Mouse (Mus musculus): ENCODE data around the gene Slc30a1. TPM values are rescaled to one million over a fixed set of nuclear protein-coding genes. Genes with fewer than 3 reads are reported as not detected.

The Slc30a1 gene
- polyA plus RNA-seq, 1 experiment from 2014 or later, result 5.6 TPM

DNA sequence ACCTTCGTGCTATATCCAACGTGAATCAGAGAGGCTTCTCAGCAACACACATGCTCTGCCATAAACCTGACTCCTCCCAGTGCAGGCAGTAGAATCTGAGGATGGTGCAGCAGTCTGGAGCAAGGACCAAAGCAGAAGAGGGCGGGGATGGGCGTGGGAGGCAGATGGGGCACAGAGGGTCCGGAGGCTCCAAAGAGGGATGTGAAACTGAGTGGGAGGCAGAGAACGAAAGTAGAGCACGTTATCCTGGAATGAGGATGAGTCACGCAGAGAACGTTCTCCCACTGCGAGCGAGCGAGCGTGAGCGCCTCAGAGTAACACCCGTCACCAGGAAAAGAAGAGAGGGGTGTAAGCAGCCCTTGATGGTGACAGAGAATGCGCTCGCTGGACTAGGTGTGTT, 12.2 kb upstream of the Slc30a1 start:
- no peaks in the 10 kb centered on the region for H3K4me1 ChIP-seq (replicated peaks; ENCODE audit: insufficient read depth, low read length)
- no peaks in the 10 kb centered on the region for H3K27me3 ChIP-seq (ENCODE audit: insufficient read depth, low read length)
- H3K4me3 ChIP-seq (replicated peaks; ENCODE audit: low read depth, low read length), result no peak overlapping the region
- no peaks in the 10 kb centered on the region for H3K36me3 ChIP-seq (ENCODE audit: insufficient read depth, low read length)
- WGBS, result 40% methylated on average over 17 of the region's 17 CpGs
- DNase-seq (ENCODE audit: low spot score) (peak; percentile 37), ATAC-seq (replicated peaks; ENCODE audit: low FRiP score, low read depth) (peak; percentile 52)
- H3K4me2 ChIP-seq (ENCODE audit: low read length), result peak overlapping the region; percentile 3; the same call in 1 of the 2 replicates
- no peak for TF ChIP-seq CTCF (IDR thresholded peaks at IDR 0.05; ENCODE audit: low read depth)
- no peak overlapping the region for H3K27ac ChIP-seq
- no peak overlapping the region for H3K9ac ChIP-seq (ENCODE audit: low read depth, low read length)
- no peaks in the 10 kb centered on the region for H3K9me3 ChIP-seq (replicated peaks; ENCODE audit: low read length)

DNA sequence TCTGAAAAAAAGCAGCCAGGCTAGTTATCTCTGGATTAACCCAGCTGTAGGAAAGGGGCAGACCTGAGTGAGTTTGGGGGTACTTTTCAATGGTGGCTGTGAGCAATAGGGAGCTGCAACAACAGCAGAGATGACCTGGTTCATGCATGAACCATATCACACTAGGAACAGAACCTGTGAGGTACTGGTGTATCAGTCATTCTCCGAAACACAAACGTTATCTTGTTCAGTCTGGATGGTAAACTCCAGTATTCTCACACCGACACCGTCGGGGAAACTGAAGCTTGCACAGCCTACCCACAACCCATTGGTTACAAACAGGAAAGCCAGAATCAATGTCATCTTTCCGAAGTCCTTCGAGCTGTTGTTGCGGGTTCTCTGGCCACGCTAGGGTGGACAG, 11.7 kb upstream of the Slc30a1 start:
- no peak for TF ChIP-seq CTCF (IDR thresholded peaks at IDR 0.05; ENCODE audit: low read depth)
- Histone ChIP-seq H3K4me3 (replicated peaks; ENCODE audit: low read depth, low read length) (no peak overlapping the region), H3K4me2 (ENCODE audit: low read length) (no peak overlapping the region), H3K36me3 (ENCODE audit: insufficient read depth, low read length) (no peaks in the 10 kb centered on the region), H3K9ac (ENCODE audit: low read depth, low read length) (no peak overlapping the region), H3K4me1 (replicated peaks; ENCODE audit: insufficient read depth, low read length) (no peaks in the 10 kb centered on the region), H3K9me3 (replicated peaks; ENCODE audit: low read length) (no peaks in the 10 kb centered on the region), H3K27ac (no peak overlapping the region), H3K27me3 (ENCODE audit: insufficient read depth, low read length) (no peaks in the 10 kb centered on the region)
- 95% methylated on average over 9 of the region's 9 CpGs for WGBS
- ATAC-seq (replicated peaks; ENCODE audit: low FRiP score, low read depth) (no peak), DNase-seq (ENCODE audit: low spot score) (no peak)

DNA sequence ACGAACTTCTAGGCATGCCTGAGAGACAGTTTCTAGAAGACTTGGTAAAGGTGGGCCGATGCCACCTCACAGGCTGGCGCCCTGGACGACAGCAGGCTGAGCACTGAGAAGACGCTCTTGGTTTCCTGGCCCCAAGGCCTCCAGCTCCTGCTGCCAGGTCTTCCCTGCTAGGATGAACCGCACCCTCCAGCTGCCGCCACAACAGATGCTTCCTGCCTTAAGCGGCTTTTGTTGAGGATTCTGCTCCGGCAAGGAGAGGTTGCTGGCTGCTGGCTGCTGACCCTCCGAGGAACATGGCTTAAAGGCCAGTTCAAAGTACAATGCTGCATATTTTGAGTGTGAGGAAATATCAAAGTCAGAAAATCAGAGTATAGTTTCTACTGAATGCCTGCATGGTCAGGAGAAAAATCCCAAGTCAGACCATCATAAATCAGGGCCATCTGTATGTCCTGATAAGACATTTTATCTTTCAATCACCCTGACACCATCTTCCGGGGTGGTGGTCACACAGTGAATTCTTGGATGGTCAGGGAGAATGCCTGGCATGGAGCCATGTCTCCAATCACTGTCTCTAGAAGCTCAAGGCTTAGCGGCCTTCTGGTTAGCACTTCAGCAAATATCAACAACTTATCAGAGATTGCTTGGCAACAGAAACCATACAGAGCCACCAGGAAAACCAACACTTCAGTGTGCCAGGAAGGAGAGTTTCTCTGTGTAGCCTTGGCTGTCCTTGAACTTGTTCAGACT, 9.6 kb upstream of the Slc30a1 start:
- H3K9ac ChIP-seq (ENCODE audit: low read depth, low read length), result no peak overlapping the region
- no peaks in the 10 kb centered on the region for H3K36me3 ChIP-seq (ENCODE audit: insufficient read depth, low read length)
- H3K4me1 ChIP-seq (replicated peaks; ENCODE audit: insufficient read depth, low read length), result no peaks in the 10 kb centered on the region
- H3K27me3 ChIP-seq (ENCODE audit: insufficient read depth, low read length), result no peaks in the 10 kb centered on the region
- no peak for TF ChIP-seq CTCF (IDR thresholded peaks at IDR 0.05; ENCODE audit: low read depth)
- H3K4me2 ChIP-seq (ENCODE audit: low read length), result no peak overlapping the region
- peak overlapping the region; percentile 58 for H3K27ac ChIP-seq
- H3K9me3 ChIP-seq (replicated peaks; ENCODE audit: low read length), result no peaks in the 10 kb centered on the region
- peak; percentile 62 for DNase-seq (ENCODE audit: low spot score)
- no peak for ATAC-seq (replicated peaks; ENCODE audit: low FRiP score, low read depth)
- WGBS, result 57% methylated on average over 12 of the region's 12 CpGs
- no peak overlapping the region for H3K4me3 ChIP-seq (replicated peaks; ENCODE audit: low read depth, low read length)

- H3K9me3 ChIP-seq (replicated peaks; ENCODE audit: low read length), result no peaks in the 10 kb centered on the region
- no peak for DNase-seq (ENCODE audit: low spot score)
- no peak for TF ChIP-seq CTCF (IDR thresholded peaks at IDR 0.05; ENCODE audit: low read depth)
- no peaks in the 10 kb centered on the region for H3K27me3 ChIP-seq (ENCODE audit: insufficient read depth, low read length)
- peak overlapping the region; percentile 72 for H3K27ac ChIP-seq
- peak overlapping the region; percentile 96 for H3K4me2 ChIP-seq (ENCODE audit: low read length)
- peaks cover 22% of the 10 kb centered on the region for H3K4me1 ChIP-seq (replicated peaks; ENCODE audit: insufficient read depth, low read length)
- WGBS, result 5% methylated on average over 53 of the region's 58 CpGs
- ATAC-seq (replicated peaks; ENCODE audit: low FRiP score, low read depth), result peak; percentile 73
- peaks cover 7% of the 10 kb centered on the region; the same call in 1 of the 2 replicates for H3K36me3 ChIP-seq (ENCODE audit: insufficient read depth, low read length)
- H3K4me3 ChIP-seq (replicated peaks; ENCODE audit: low read depth, low read length), result peak overlapping the region; percentile 80
- peak overlapping the region; percentile 67 for H3K9ac ChIP-seq (ENCODE audit: low read depth, low read length)
Measured at GRCm38 (mm10) chr1:191905637-191906533, 682 bp upstream of the Slc30a1 start.

DNA sequence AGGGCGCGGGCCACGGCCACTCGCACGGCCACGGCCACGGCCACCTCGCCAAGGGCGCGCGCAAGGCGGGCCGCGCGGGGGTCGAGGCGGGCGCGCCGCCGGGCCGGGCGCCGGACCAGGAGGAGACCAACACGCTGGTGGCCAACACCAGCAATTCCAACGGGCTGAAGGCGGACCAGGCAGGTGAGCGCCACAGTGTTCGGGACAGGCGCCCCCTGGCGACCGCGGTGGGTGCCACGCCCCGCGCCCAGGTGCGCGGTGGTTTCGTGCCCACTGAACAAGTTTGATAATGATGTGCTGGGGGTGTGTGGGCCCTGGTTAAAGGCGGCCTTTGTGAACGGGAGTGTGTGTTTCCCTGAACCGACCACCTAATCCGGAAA, 854 bp downstream of the Slc30a1 start:
- WGBS, result under 1% methylated on average over 43 of the region's 43 CpGs
- Histone ChIP-seq H3K9me3 (replicated peaks; ENCODE audit: low read length) (no peaks in the 10 kb centered on the region), H3K4me1 (replicated peaks; ENCODE audit: insufficient read depth, low read length) (peaks cover 30% of the 10 kb centered on the region), H3K9ac (ENCODE audit: low read depth, low read length) (peak overlapping the region; percentile 82), H3K27ac (peak overlapping the region; percentile 93), H3K27me3 (ENCODE audit: insufficient read depth, low read length) (no peaks in the 10 kb centered on the region), H3K4me3 (replicated peaks; ENCODE audit: low read depth, low read length) (peak overlapping the region; percentile 80), H3K4me2 (ENCODE audit: low read length) (peak overlapping the region; percentile 96), H3K36me3 (ENCODE audit: insufficient read depth, low read length) (peaks cover 13% of the 10 kb centered on the region; the same call in 1 of the 2 replicates)
- DNase-seq (ENCODE audit: low spot score), result peak; percentile 68
- TF ChIP-seq CTCF (IDR thresholded peaks at IDR 0.05; ENCODE audit: low read depth), result peak; percentile 80
- ATAC-seq (replicated peaks; ENCODE audit: low FRiP score, low read depth), result peak; percentile 47

DNA sequence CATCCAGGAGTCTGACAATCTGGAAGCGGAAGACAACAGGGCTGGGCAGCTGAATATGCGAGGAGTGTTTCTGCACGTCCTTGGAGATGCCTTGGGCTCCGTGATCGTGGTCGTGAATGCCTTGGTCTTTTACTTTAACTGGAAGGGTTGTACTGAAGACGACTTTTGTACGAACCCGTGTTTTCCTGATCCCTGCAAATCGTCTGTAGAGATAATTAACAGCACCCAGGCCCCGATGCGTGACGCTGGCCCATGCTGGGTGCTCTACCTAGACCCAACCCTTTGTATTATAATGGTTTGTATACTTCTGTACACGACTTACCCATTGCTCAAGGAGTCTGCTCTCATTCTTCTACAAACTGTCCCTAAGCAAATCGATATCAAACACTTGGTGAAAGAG, 2.3 kb downstream of the Slc30a1 start:
- TF ChIP-seq CTCF (IDR thresholded peaks at IDR 0.05; ENCODE audit: low read depth), result no peak
- no peak for ATAC-seq (replicated peaks; ENCODE audit: low FRiP score, low read depth)
- no peak overlapping the region for H3K4me3 ChIP-seq (replicated peaks; ENCODE audit: low read depth, low read length)
- 86% methylated on average over 15 of the region's 15 CpGs for WGBS
- H3K27me3 ChIP-seq (ENCODE audit: insufficient read depth, low read length), result no peaks in the 10 kb centered on the region
- H3K27ac ChIP-seq, result no peak overlapping the region
- peaks cover 30% of the 10 kb centered on the region for H3K4me1 ChIP-seq (replicated peaks; ENCODE audit: insufficient read depth, low read length)
- H3K4me2 ChIP-seq (ENCODE audit: low read length), result peak overlapping the region; percentile 96
- peaks cover 14% of the 10 kb centered on the region; the same call in 1 of the 2 replicates for H3K36me3 ChIP-seq (ENCODE audit: insufficient read depth, low read length)
- DNase-seq (ENCODE audit: low spot score), result no peak
- no peaks in the 10 kb centered on the region for H3K9me3 ChIP-seq (replicated peaks; ENCODE audit: low read length)
- no peak overlapping the region for H3K9ac ChIP-seq (ENCODE audit: low read depth, low read length)

Data from kidney, postnatal 0 days (tissue).